Mouse (Mus musculus): Measurements from ENCODE around the gene Stra6. TPM values are rescaled to one million over a fixed set of nuclear protein-coding genes. Genes with fewer than 3 reads are reported as not detected.

Stra6 gene
- polyA plus RNA-seq, 1 experiment = not detected

DNA sequence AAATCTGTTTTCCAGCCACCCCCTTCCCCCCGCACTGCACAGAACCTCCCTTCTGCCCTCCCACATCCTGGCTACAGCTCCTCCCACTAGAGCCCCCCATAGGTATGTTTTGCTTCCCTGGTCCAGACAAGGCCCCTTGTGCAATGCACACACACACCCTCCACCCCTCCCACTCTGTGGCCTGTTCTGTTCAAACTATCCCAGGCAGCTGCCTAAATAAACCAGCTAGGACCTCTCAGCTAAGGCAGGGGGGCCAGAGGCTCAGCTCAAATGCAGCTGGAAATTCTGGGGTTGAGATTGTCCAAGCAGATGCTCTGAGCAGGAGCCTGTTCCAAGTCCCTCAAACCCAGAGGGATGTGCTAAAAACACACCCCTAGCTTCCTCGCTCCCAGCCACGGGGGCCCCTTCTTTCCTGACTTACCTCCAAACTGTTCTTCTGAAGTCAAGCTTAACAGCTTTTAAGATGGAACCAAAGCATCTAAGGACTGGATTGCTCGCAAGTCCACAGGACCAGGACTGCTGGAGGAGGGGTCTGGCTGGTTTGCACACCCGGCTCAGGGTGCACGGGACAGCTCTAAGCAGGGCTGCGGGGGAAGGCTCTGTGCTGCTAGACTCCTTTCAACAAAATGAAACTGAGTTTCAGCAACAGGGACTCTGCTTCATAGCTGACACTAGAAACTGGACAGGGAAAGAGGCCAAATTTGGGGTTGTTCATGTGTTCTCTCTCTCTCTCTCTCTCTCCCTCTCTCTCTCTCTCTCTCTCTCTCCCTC lies 95.1 kb downstream of the Stra6 start:
- no peak for TF ChIP-seq GATA1 (IDR thresholded peaks at IDR 0.05; ENCODE audit: low read length)

DNA sequence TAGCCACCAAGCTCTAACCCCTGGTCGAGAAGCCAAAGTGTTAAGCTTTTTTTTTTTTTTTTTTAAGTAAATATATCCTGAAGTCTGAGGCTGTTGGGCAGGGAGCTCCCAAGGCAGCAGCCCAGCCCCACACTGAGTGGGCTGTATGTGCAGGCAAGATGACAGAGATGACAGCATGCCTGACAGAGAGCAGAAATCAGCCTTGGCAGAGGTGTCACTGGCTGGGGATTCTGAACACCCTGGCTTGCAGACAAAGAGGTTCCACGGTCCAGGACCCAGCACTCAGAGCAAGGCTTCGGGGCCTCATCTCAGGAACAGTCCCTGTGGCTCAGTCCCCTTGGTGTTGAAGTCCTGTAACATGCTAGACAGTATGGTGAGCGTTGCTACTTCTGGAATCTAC lies 96.3 kb downstream of the Stra6 start:
- no peak for TF ChIP-seq GATA1 (IDR thresholded peaks at IDR 0.05; ENCODE audit: low read length)

DNA sequence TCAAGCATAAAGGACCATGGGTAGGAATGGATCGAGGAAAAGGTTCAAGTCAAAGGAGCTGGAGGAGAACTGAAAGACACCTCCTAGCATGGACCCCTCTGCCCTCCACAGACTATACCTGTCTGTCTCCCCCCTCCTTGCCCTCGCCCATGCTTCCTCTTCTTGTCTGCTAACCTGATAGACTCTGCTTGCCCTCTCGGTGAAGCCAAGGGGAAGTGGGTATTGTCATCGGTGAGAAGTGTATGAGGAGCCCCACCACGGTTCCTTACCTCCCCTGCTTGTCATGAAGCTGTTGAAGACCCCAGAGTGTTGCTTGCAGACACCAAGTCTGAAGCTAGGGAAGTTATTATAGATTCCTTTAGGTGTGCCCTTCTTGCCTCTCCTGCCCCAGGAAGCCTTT lies 96.7 kb downstream of the Stra6 start:
- TF ChIP-seq GATA1 (IDR thresholded peaks at IDR 0.05; ENCODE audit: low read length) = no peak

DNA sequence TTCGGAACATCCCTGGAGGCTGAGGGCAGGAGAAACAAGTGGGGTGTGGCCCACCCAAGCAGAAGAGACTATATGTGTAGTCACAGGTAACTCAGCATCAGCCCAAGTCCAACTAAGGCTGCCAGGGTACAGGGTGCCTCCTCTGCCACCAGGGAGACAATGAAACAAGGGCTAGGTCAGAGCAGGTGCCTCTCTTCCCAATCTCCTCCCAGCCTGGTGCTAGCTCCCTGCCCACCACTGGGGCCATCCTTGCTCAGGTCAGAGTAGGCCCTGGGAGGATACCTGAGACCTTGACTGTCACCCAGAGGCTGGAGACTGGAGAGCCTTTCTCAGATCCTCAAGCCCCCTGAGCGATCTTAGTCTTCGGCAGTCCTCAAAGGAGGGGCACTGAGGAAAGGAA lies 98.6 kb downstream of the Stra6 start:
- TF ChIP-seq GATA1 (IDR thresholded peaks at IDR 0.05; ENCODE audit: low read length) = no peak

DNA sequence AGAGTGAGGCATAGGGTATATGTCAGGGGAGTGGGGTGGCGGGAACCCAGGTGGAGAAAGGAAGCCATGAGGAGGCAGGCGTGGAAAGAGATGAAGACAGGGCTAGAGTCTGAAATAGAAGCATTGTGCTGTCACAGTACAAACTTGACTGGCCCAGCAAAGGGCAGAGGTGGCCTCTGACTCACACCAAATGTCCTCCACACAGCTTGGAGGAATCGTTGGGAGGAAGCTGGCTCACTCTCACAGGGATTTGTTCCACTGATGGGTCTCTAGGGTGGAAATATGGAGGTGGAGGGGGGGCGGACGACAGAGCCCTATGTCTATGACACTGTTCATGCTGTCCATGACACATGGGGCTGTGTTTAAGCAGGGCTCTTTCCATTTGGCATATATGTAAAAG lies 99.6 kb downstream of the Stra6 start:
- TF ChIP-seq GATA1 (IDR thresholded peaks at IDR 0.05; ENCODE audit: low read length) = no peak

DNA sequence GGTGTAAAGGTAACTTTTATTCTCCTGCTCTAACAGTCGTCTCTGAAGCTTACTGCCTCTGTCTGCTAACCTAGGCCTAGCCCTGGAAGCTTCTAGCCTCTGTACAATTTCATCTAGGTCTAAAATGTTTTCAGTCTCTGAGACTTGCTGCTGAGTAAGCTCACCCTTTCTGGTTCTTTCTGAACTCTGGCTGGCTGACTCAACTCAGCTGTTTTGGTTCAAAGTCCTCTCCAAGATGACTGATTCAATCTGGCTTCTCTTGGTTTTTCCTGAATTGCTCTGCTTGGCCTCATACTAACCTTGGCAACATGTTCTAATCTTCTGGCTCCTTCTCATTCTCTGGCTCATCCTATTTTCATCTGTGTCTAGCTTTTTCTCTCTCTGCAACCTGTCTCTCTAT lies 102.2 kb downstream of the Stra6 start:
- TF ChIP-seq GATA1 (IDR thresholded peaks at IDR 0.05; ENCODE audit: low read length) = no peak

DNA sequence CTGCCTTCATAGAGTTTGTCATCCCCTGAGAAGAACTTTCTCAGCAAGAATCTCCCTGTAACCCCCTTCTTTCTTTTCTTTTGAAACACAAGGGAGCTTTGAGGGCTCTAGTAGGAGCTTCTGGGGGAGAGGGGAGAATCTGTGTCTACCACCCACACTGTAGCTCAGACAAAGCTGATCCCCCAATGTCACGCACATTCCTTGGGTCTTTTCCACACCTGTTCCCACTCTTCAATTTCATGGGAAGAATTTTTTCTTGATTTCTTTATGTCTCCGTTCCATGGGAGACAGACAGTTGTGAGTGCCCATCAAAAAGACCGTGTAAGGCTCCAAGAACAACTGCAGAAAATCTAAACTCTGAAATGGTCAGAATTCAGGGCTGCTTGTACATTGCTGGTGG lies 105.3 kb downstream of the Stra6 start:
- TF ChIP-seq GATA1 (IDR thresholded peaks at IDR 0.05; ENCODE audit: low read length) = no peak

DNA sequence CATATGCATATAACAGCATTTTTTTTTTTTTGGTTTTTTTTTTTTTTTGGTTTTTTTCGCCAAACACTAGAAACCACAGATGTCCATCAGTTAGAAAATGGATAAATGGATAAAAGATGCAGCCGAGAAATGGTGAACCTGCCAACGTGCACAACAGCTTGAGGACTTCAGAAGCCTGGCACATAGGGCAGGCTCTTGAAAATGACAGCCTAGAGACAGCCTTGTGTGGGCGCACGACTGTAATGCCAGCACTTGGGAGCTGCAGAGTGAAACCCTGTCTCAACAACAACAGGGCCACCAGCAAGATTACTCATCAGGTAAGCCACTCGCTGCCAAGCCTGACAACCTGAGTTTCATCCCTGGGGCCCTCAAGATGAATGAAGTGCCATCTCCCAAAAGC lies 105.8 kb downstream of the Stra6 start:
- no peak for TF ChIP-seq GATA1 (IDR thresholded peaks at IDR 0.05; ENCODE audit: low read length)

DNA sequence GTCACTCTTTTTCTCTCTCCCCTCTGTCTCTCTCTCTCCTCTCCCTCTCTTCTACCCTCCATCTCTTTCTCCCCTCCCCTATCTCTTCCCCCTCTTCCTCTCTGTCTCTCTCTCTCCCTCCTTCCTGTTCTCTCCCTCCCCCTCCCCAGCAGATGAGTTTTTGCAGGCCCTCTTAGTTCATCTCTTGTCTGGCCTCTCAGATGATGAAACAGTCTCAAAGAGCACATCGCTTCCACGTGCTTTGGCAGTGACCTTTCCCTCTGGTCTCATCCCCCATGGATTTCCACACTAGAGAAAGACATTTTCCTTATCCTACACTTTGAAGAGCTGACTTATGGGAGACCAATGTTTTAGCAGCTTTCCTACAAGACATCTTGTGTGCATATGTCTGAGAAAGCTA lies 109.3 kb downstream of the Stra6 start:
- TF ChIP-seq GATA1 (IDR thresholded peaks at IDR 0.05; ENCODE audit: low read length) = no peak

DNA sequence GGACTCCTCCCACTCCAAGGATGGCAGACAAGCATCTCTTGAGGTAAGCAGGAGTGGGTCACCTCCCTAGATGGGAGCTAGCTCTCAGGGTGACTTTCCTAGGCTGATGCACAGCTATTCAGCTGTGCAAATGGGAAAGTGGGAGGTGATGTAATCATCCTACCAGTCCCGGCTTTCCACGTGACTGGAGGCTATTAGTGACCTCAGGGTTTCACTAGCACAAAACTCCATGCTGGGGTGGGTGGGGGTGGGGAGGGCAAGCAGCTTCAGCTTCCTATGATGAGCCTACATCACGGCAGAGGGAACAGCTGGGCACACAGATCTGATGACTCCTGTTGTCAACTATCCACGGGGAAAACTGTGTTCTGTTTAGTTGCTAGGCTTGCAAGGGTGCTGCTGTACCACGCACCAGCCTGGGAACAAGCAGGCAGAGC lies 111.2 kb downstream of the Stra6 start:
- TF ChIP-seq GATA1 (IDR thresholded peaks at IDR 0.05; ENCODE audit: low read length) = no peak

DNA sequence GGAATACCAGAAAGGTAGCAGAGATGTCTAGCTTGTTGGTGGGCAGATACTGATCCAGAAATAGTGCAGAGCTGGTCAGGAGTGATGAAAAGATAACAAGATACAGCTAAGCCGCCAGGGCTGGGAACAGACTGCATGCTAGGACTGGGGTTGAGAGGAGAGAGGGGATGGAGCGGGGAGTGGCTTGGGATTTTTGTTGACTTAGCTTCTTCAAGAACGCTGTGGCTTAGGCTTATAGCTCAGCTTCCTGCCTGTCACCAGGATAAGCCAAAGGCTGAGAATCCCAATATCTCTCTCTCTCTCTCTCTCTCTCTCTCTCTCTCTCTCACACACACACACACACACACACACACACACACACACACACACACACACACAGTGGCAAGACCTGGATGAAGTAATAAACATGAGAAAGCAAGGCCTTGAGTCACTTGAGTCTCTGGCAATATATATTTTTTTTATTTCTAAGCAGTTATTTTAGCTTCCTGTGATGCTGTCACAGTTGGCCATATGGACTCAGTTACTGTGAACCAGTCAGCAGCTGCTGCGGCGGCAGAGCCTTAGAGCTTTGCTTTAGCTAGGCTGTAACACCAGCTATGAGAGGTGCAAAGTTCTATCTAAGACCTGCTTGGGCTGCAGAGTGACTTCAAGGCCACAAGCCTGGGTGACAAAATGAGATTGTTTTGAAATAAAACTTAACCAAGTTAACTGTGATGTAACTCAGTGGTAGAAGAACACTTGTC lies 112.3 kb downstream of the Stra6 start:
- no peak for TF ChIP-seq GATA1 (IDR thresholded peaks at IDR 0.05; ENCODE audit: low read length)

DNA sequence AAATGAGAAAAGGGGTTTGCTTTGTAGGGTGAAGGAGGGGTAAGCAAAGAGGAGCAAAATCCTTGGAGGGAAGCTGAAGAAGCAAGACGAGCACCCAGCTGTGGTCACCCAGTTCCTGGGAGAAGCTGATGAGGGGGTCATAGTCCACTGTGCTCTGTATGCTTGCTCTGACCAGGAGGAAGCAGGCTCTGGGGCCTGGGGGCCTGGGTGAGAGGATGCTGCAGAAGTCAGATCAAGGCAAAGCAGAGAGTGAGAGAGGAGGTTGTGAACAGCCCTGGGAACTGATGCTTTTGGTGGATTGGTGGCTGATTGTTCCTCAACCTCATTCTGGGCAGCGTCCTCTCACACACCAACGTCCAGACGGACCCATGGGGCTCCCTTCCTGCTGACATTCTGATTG lies 113.6 kb downstream of the Stra6 start:
- no peak for TF ChIP-seq GATA1 (IDR thresholded peaks at IDR 0.05; ENCODE audit: low read length)

DNA sequence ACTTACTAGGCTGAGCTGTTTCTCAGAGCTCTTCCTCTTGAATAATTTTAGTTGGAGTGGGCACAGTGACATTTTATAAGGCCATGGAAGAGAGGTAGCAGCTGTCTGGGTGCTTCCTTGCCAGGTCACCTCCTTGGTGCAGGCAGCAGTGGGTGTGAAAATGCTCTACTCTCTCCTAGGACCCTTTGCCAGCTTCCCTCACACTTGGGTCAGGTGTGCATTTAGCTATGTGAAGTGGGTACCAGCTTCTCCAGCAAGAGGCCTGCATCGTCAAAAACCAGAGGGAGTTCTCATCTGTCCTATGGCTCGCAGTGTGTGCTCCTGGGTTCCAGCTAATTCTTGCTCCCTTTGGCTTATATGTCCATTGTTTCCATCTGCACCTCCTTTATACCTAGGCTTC lies 115.8 kb downstream of the Stra6 start:
- TF ChIP-seq GATA1 (IDR thresholded peaks at IDR 0.05; ENCODE audit: low read length) = no peak

DNA sequence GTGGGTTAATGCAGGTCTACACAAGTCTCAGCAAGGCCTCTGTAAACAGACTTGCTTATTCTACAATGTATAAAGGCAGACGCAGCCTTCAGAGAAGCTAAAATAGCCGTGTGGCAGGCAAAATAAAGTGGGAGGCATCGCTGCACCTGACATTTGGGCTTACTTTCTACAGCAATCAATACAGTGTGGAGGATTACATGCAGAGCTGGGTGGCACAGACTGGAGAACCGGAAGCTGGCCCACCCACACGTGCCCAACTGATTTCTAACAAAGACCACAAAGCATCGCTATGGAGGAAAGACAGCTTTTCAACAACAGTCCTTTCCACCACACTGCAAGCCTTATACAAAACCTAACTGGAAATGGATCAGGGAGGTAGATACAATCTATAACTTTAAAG lies 120.9 kb downstream of the Stra6 start:
- TF ChIP-seq GATA1 (IDR thresholded peaks at IDR 0.05; ENCODE audit: low read length) = no peak

DNA sequence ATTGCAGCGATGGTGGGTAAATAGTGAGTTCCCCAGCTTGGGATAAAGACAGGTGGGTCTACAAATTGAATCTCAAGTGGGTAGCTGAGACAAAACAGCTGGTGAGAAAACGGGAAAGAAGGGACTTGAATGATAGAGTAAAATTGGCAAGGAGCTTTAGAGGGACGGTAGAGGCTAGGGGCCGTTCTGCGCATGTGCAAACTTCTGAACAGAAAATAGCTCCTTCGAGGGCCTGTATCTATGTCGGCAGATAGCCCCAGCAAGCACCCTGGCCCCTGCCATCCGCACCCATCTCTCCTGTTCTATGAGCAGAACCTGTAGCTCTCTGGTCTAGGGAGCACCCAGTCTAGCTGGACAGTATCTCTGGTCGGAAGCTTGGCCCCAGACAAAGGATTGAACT lies 130.6 kb downstream of the Stra6 start:
- TF ChIP-seq GATA1 (IDR thresholded peaks at IDR 0.05; ENCODE audit: low read length) = no peak

DNA sequence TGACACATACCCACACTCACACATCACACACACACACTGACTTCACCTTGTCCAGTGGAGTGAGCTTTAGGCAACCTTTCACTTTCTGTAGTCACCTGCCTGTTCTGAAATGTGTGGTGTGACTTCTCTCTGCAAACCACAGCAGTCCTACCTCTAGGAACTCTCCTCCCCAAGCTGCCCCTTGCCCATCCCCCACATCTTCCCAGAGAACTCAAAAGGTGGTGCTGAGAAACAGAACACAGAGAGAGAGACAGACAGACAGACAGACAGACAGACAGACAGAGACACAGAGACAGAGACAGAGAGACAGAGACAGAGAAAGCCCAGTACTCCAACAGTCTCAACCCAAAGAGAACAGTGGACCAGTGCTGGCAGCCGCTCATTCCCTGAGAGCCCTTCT lies 132.1 kb downstream of the Stra6 start:
- TF ChIP-seq GATA1 (IDR thresholded peaks at IDR 0.05; ENCODE audit: low read length) = no peak

DNA sequence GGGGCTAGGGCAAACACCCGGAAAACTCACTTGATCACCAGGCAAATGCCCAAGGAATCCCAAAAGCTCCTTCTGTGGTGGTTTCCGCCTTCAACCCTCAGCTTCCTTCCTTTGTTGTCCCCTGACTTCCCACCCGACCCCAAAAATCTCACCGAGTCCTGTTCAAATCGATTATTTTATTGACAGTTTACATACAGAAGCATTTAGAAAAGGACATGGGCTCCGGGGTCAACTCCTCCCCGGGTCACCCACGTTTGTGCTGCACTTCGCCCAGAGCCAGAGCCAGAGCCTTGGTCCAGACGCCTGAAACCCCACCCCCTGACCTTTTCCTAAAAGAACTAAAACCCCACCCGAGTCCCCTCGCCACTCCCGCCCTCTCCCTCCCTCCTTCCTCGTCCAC lies 132.6 kb downstream of the Stra6 start:
- TF ChIP-seq GATA1 (IDR thresholded peaks at IDR 0.05; ENCODE audit: low read length) = no peak
